Mouse (Mus musculus) small intestine, adult 2 months (tissue): ENCODE data around the gene Cd209g.

Experiments used
- CTCF ChIP-seq: fragments of 200-500 bp; IDR thresholded peaks from 2 replicates; pipeline ENCODE4 v1.5.1; 2012; ENCODE audit warnings: low read depth, mild to moderate bottlenecking, control low read depth, inconsistent platforms, low read length, moderate library complexity, mixed read lengths; ENCODE audit not compliant: insufficient replicate concordance, insufficient read length; ENCODE audit errors: extremely low read depth
- POLR2A ChIP-seq: fragments of 200-500 bp; IDR thresholded peaks from 2 replicates; pipeline ENCODE4 v1.6.1; 2012; ENCODE audit warnings: low read depth, mild to moderate bottlenecking, control low read depth, inconsistent platforms, low read length, moderate library complexity

GRCm38 (mm10) chr8:4133798-4134197 is at the start of gene Cd209g:
- no peak for TF ChIP-seq CTCF
- no peak for TF ChIP-seq POLR2A
